In the genomic region with DNA sequence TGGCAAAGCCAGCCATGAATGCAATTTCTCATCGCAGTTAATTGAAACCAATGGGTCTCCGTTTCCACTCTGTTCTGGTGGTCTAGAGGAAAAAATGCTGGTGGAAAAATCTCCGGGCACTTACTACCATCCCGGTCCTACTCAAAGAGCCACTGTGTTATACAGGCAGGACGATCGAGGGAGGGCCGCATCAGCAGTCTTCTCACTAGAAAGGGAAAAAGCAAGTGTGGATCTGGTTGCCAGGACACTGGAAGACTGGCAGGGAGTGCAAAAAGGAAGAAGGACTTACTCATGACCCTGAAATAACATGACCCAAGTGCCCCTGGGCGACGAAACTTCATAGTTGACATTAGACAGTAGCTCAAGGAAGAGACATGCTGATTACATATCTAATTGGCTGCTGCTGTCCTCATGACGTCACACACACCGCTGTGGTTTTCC, we compare ENCODE assay signal across 8 mouse cellular contexts.
DNase-seq lines count a peak whose midpoint lies in the region; ATAC-seq and TF ChIP-seq lines count a peak whose summit lies in the region.

No protein-coding gene starts in this region.

- TF ChIP-seq POLR2A in MEL (IDR thresholded peaks at IDR 0.05; ENCODE audit: control insufficient read depth in 1 of 2, insufficient read depth in 1 of 2, low read depth in 1 of 2, low read length in 2 of 2, poor library complexity in 1 of 2): no peak

- no peak for TF ChIP-seq RAD21 in MEL (IDR thresholded peaks at IDR 0.05; ENCODE audit: low read depth, low read length)

- H3K4me3 ChIP-seq in MEL (ENCODE audit: control insufficient read depth in 1 of 2, insufficient read depth in 1 of 2, low read depth in 2 of 2, low read length in 2 of 2): no peak overlapping the region
- no peak overlapping the region for H3K4me3 ChIP-seq in heart, embryonic 12.5 days
- H3K4me3 ChIP-seq in limb, embryonic 11.5 days (ENCODE audit: low read depth, low read length): no peak overlapping the region

- H3K4me1 ChIP-seq in MEL (ENCODE audit: control insufficient read depth in 1 of 2, insufficient read depth in 2 of 2, low read length in 2 of 2): 0 out of 4 replicates have a peak, but pooled peaks cover 0 to 5% of the 10 kb centered on the region in 2 experiments
- H3K4me1 ChIP-seq in heart, embryonic 12.5 days (replicated peaks): peaks cover 16% of the 10 kb centered on the region
- 0 out of 2 replicates have a peak, but pooled peaks cover 2% of the 10 kb centered on the region for H3K4me1 ChIP-seq in limb, embryonic 11.5 days (ENCODE audit: control insufficient read depth, insufficient read depth, low read length)

- H3K79me2 ChIP-seq in MEL (ENCODE audit: control insufficient read depth, insufficient read depth, low read length, poor library complexity): no peaks in the 10 kb centered on the region

- 28% methylated on average over 11 of the region's 11 CpGs for WGBS in heart, embryonic 12.5 days
- 58% methylated on average over 11 of the region's 11 CpGs for WGBS in limb, embryonic 11.5 days

- H3K27me3 ChIP-seq in MEL (ENCODE audit: control insufficient read depth in 1 of 2, insufficient read depth in 2 of 2, low read length in 2 of 2): no peaks in the 10 kb centered on the region
- no peaks in the 10 kb centered on the region for H3K27me3 ChIP-seq in heart, embryonic 12.5 days (replicated peaks)
- H3K27me3 ChIP-seq in limb, embryonic 11.5 days (ENCODE audit: control insufficient read depth, insufficient read depth, low read length): no peaks in the 10 kb centered on the region

- H3K36me3 ChIP-seq in MEL (ENCODE audit: control insufficient read depth in 1 of 2, insufficient read depth in 2 of 2, low read length in 2 of 2): peaks cover 0 to 5% of the 10 kb centered on the region in 2 experiments; a peak in 2 of 4 replicates
- H3K36me3 ChIP-seq in heart, embryonic 12.5 days: no peaks in the 10 kb centered on the region
- no peaks in the 10 kb centered on the region for H3K36me3 ChIP-seq in limb, embryonic 11.5 days (ENCODE audit: control insufficient read depth, insufficient read depth, low read length)

- no peak overlapping the region for H3K9ac ChIP-seq in MEL (ENCODE audit: control insufficient read depth, low read depth, low read length, poor library complexity, severe bottlenecking)
- H3K9ac ChIP-seq in heart, embryonic 12.5 days: no peak overlapping the region
- H3K9ac ChIP-seq in limb, embryonic 11.5 days (ENCODE audit: low read length): no peak overlapping the region

- TF ChIP-seq EP300 in MEL (IDR thresholded peaks at IDR 0.05; ENCODE audit: low read depth in 1 of 2, low read length in 2 of 2): no peak

- no peak overlapping the region for H3K27ac ChIP-seq in MEL (ENCODE audit: control insufficient read depth, low read depth, low read length)
- peak overlapping the region; percentile 92 for H3K27ac ChIP-seq in heart, embryonic 12.5 days (ENCODE audit: poor library complexity, severe bottlenecking)
- peak overlapping the region; percentile 39; the same call in 1 of the 2 replicates for H3K27ac ChIP-seq in limb, embryonic 11.5 days (replicated peaks; ENCODE audit: low read depth, low read length)

- peak; percentile 86 for ATAC-seq in heart, embryonic 12.5 days (ENCODE audit: insufficient number of reproducible peaks, low FRiP score)
- ATAC-seq in limb, embryonic 11.5 days (ENCODE audit: insufficient number of reproducible peaks, low FRiP score, low TSS enrichment, low read depth): no peak

- H3K9me3 ChIP-seq in MEL (replicated peaks; ENCODE audit: insufficient read depth, low read length): no peaks in the 10 kb centered on the region
- no peaks in the 10 kb centered on the region; the same call in 1 of the 2 replicates for H3K9me3 ChIP-seq in heart, embryonic 12.5 days (replicated peaks)
- no peaks in the 10 kb centered on the region; the same call in 1 of the 2 replicates for H3K9me3 ChIP-seq in limb, embryonic 11.5 days (ENCODE audit: control insufficient read depth, low read length)

- peak; percentile 20 for DNase-seq in MEL (ENCODE audit: low read depth, low spot score)
- peak; percentile 36 for DNase-seq in R1 (ENCODE audit: low read depth, low spot score)
- DNase-seq in limb, embryonic 11.5 days (ENCODE audit: low spot score): no peak
- DNase-seq in B cell, adult 2 months: no peak
- no peak for DNase-seq in Muller cell, postnatal 12 days (ENCODE audit: inconsistent ontology term)
- no peak for DNase-seq in frontal cortex, adult 2 months (ENCODE audit: extremely low spot score in 1 of 2, low spot score in 1 of 2)
- DNase-seq in spleen, adult 18-20 months: no peak

- no peak for TF ChIP-seq CTCF in MEL (IDR thresholded peaks at IDR 0.05 in 2 of 3, conservative IDR thresholded peaks at IDR 0.05 in 1 of 3; ENCODE audit: control insufficient read depth in 1 of 3, insufficient read depth in 1 of 3, low read depth in 2 of 3, low read length in 3 of 3, poor library complexity in 1 of 3, severe bottlenecking in 1 of 3)

- H3K4me2 ChIP-seq in heart, embryonic 12.5 days: peak overlapping the region; percentile 40
- H3K4me2 ChIP-seq in limb, embryonic 11.5 days (ENCODE audit: low read depth, severe bottlenecking): no peak overlapping the region

TF ChIP-seq in MEL, 35 proteins besides CTCF, POLR2A, EP300 and RAD21:
- no peak for TF ChIP-seq USF1 (IDR thresholded peaks at IDR 0.05; ENCODE audit: low read depth, low read length)
- no peak for TF ChIP-seq MXI1 (IDR thresholded peaks at IDR 0.05; ENCODE audit: low read depth, low read length)
- TF ChIP-seq MYB (IDR thresholded peaks at IDR 0.05; ENCODE audit: low read depth, low read length): no peak
- TF ChIP-seq POLR2AphosphoS2 (IDR thresholded peaks at IDR 0.05; ENCODE audit: low read length): no peak
- TF ChIP-seq KAT2A (conservative IDR thresholded peaks at IDR 0.05; ENCODE audit: low read depth, low read length): no peak
- no peak for TF ChIP-seq MYC (IDR thresholded peaks at IDR 0.05; ENCODE audit: low read depth, low read length)
- TF ChIP-seq ETS1 (IDR thresholded peaks at IDR 0.05; ENCODE audit: low read depth, low read length): no peak
- no peak for TF ChIP-seq ZNF384 (IDR thresholded peaks at IDR 0.05; ENCODE audit: low read depth, low read length)
- no peak for TF ChIP-seq MAZ (IDR thresholded peaks at IDR 0.05; ENCODE audit: low read depth, low read length)
- TF ChIP-seq MEF2A (IDR thresholded peaks at IDR 0.05; ENCODE audit: extremely low read depth, insufficient replicate concordance, low read depth, low read length, poor library complexity, severe bottlenecking): no peak
- TF ChIP-seq GATA1 (IDR thresholded peaks at IDR 0.05; ENCODE audit: low read depth, low read length): no peak
- TF ChIP-seq ZKSCAN1 (IDR thresholded peaks at IDR 0.05; ENCODE audit: low read depth, low read length): no peak
- TF ChIP-seq ZC3H11A (IDR thresholded peaks at IDR 0.05; ENCODE audit: low read depth, low read length): no peak
- TF ChIP-seq MAFK (IDR thresholded peaks at IDR 0.05; ENCODE audit: borderline replicate concordance, low read depth, low read length): no peak
- TF ChIP-seq CHD2 (IDR thresholded peaks at IDR 0.05; ENCODE audit: low read length): no peak
- TF ChIP-seq NRF1 (IDR thresholded peaks at IDR 0.05; ENCODE audit: insufficient read depth, low read depth, low read length, poor library complexity, severe bottlenecking): no peak

Comparison
In these comparisons a context has a peak if more than half of its experiments do, and no peak if none do; other contexts are left out.
1. DNase-seq: peak in MEL (single experiment) and R1 (single experiment); none in limb, embryonic 11.5 days (single experiment), B cell, adult 2 months (0 of 2), Muller cell, postnatal 12 days (single experiment), frontal cortex, adult 2 months (0 of 2) and spleen, adult 18-20 months (0 of 2).